Mouse (Mus musculus): ENCODE data around the gene Tmem269. TPM values are rescaled to one million over a fixed set of nuclear protein-coding genes. Genes with fewer than 3 reads are reported as not detected.

Tmem269 gene
- polyA plus RNA-seq, 1 experiment from 2014 or later = not detected

GRCm38 (mm10) chr4:119254012-119254618 is 36.1 kb upstream of the Tmem269 start:
- H3K4me1 ChIP-seq (ENCODE audit: control insufficient read depth, insufficient read depth, low read length) = no peaks in the 10 kb centered on the region
- no peaks in the 10 kb centered on the region for H3K36me3 ChIP-seq (ENCODE audit: control insufficient read depth, insufficient read depth, low read length)
- H3K4me3 ChIP-seq (ENCODE audit: low read depth, low read length) = no peak overlapping the region
- ATAC-seq (ENCODE audit: insufficient read depth, low FRiP score, low TSS enrichment) (peak; percentile 50; the same call in 1 of the 2 replicates), DNase-seq (ENCODE audit: low spot score) (no peak)
- no peak overlapping the region for H3K4me2 ChIP-seq (ENCODE audit: low read depth)
- 0 out of 2 replicates have a peak overlapping the region, but pooled peaks have one; percentile 3 for H3K9ac ChIP-seq (ENCODE audit: low read length)
- no peaks in the 10 kb centered on the region for H3K27me3 ChIP-seq (ENCODE audit: control insufficient read depth, insufficient read depth, low read length)
- no peak overlapping the region for H3K27ac ChIP-seq (ENCODE audit: low read depth, low read length)
- no peaks in the 10 kb centered on the region for H3K9me3 ChIP-seq (ENCODE audit: control insufficient read depth, low read length)
- WGBS = 44% methylated on average over 9 of the region's 9 CpGs

- Histone ChIP-seq H3K9ac (ENCODE audit: low read length) (no peak overlapping the region), H3K4me3 (ENCODE audit: low read depth, low read length) (no peak overlapping the region), H3K36me3 (ENCODE audit: control insufficient read depth, insufficient read depth, low read length) (peaks cover 2% of the 10 kb centered on the region; the same call in 1 of the 2 replicates), H3K4me2 (ENCODE audit: low read depth) (no peak overlapping the region), H3K27me3 (ENCODE audit: control insufficient read depth, insufficient read depth, low read length) (no peaks in the 10 kb centered on the region), H3K27ac (ENCODE audit: low read depth, low read length) (no peak overlapping the region), H3K9me3 (ENCODE audit: control insufficient read depth, low read length) (no peaks in the 10 kb centered on the region), H3K4me1 (ENCODE audit: control insufficient read depth, insufficient read depth, low read length) (peaks cover 4% of the 10 kb centered on the region; the same call in 1 of the 2 replicates)
- WGBS = 69% methylated on average over 7 of the region's 7 CpGs
- DNase-seq (ENCODE audit: low spot score) (no peak), ATAC-seq (ENCODE audit: insufficient read depth, low FRiP score, low TSS enrichment) (no peak)
These were observed 34.2 kb upstream of the Tmem269 start for GRCm38 (mm10) chr4:119252025-119252808.

GRCm38 (mm10) chr4:119248407-119248965 is 30.5 kb upstream of the Tmem269 start:
- Histone ChIP-seq H3K36me3 (ENCODE audit: control insufficient read depth, insufficient read depth, low read length) (peaks cover 2% of the 10 kb centered on the region; the same call in 1 of the 2 replicates), H3K9ac (ENCODE audit: low read length) (no peak overlapping the region), H3K4me2 (ENCODE audit: low read depth) (no peak overlapping the region), H3K27me3 (ENCODE audit: control insufficient read depth, insufficient read depth, low read length) (no peaks in the 10 kb centered on the region), H3K9me3 (ENCODE audit: control insufficient read depth, low read length) (no peaks in the 10 kb centered on the region), H3K27ac (ENCODE audit: low read depth, low read length) (no peak overlapping the region), H3K4me1 (ENCODE audit: control insufficient read depth, insufficient read depth, low read length) (peaks cover 4% of the 10 kb centered on the region; the same call in 1 of the 2 replicates), H3K4me3 (ENCODE audit: low read depth, low read length) (no peak overlapping the region)
- WGBS = 93% methylated on average over 11 of the region's 11 CpGs
- ATAC-seq (ENCODE audit: insufficient read depth, low FRiP score, low TSS enrichment) = no peak
- DNase-seq (ENCODE audit: low spot score) = no peak

- Histone ChIP-seq H3K4me2 (ENCODE audit: low read depth) (no peak overlapping the region), H3K9me3 (ENCODE audit: control insufficient read depth, low read length) (no peaks in the 10 kb centered on the region), H3K36me3 (ENCODE audit: control insufficient read depth, insufficient read depth, low read length) (peaks cover 2% of the 10 kb centered on the region; the same call in 1 of the 2 replicates), H3K4me3 (ENCODE audit: low read depth, low read length) (no peak overlapping the region), H3K27me3 (ENCODE audit: control insufficient read depth, insufficient read depth, low read length) (no peaks in the 10 kb centered on the region), H3K27ac (ENCODE audit: low read depth, low read length) (no peak overlapping the region), H3K4me1 (ENCODE audit: control insufficient read depth, insufficient read depth, low read length) (peaks cover 4% of the 10 kb centered on the region; the same call in 1 of the 2 replicates), H3K9ac (ENCODE audit: low read length) (no peak overlapping the region)
- WGBS = 37% methylated on average over 13 of the region's 13 CpGs
- DNase-seq (ENCODE audit: low spot score) = peak; percentile 78
- ATAC-seq (ENCODE audit: insufficient read depth, low FRiP score, low TSS enrichment) = peak; percentile 68
These were observed 29.6 kb upstream of the Tmem269 start for GRCm38 (mm10) chr4:119247462-119248235.

- Histone ChIP-seq H3K9me3 (ENCODE audit: control insufficient read depth, low read length) (no peaks in the 10 kb centered on the region), H3K27me3 (ENCODE audit: control insufficient read depth, insufficient read depth, low read length) (no peaks in the 10 kb centered on the region), H3K36me3 (ENCODE audit: control insufficient read depth, insufficient read depth, low read length) (peaks cover 8% of the 10 kb centered on the region), H3K4me3 (ENCODE audit: low read depth, low read length) (no peak overlapping the region), H3K27ac (ENCODE audit: low read depth, low read length) (no peak overlapping the region), H3K4me1 (ENCODE audit: control insufficient read depth, insufficient read depth, low read length) (peaks cover 4% of the 10 kb centered on the region; the same call in 1 of the 2 replicates), H3K4me2 (ENCODE audit: low read depth) (no peak overlapping the region), H3K9ac (ENCODE audit: low read length) (no peak overlapping the region)
- ATAC-seq (ENCODE audit: insufficient read depth, low FRiP score, low TSS enrichment) (no peak), DNase-seq (ENCODE audit: low spot score) (no peak)
- 85% methylated on average over 14 of the region's 14 CpGs for WGBS
These were observed 28.7 kb upstream of the Tmem269 start for GRCm38 (mm10) chr4:119246688-119247225.

- Histone ChIP-seq H3K4me1 (ENCODE audit: control insufficient read depth, insufficient read depth, low read length) (peaks cover 4% of the 10 kb centered on the region; the same call in 1 of the 2 replicates), H3K27ac (ENCODE audit: low read depth, low read length) (no peak overlapping the region), H3K4me3 (ENCODE audit: low read depth, low read length) (no peak overlapping the region), H3K36me3 (ENCODE audit: control insufficient read depth, insufficient read depth, low read length) (peaks cover 8% of the 10 kb centered on the region), H3K9ac (ENCODE audit: low read length) (no peak overlapping the region), H3K27me3 (ENCODE audit: control insufficient read depth, insufficient read depth, low read length) (no peaks in the 10 kb centered on the region), H3K4me2 (ENCODE audit: low read depth) (no peak overlapping the region), H3K9me3 (ENCODE audit: control insufficient read depth, low read length) (no peaks in the 10 kb centered on the region)
- DNase-seq (ENCODE audit: low spot score) = no peak
- no peak for ATAC-seq (ENCODE audit: insufficient read depth, low FRiP score, low TSS enrichment)
- WGBS = 84% methylated on average over 9 of the region's 9 CpGs
These were observed 27.9 kb upstream of the Tmem269 start for GRCm38 (mm10) chr4:119245961-119246360.

- H3K4me1 ChIP-seq (ENCODE audit: control insufficient read depth, insufficient read depth, low read length) = peaks cover 4% of the 10 kb centered on the region; the same call in 1 of the 2 replicates
- no peak overlapping the region for H3K4me2 ChIP-seq (ENCODE audit: low read depth)
- H3K4me3 ChIP-seq (ENCODE audit: low read depth, low read length) = no peak overlapping the region
- H3K9me3 ChIP-seq (ENCODE audit: control insufficient read depth, low read length) = no peaks in the 10 kb centered on the region
- H3K9ac ChIP-seq (ENCODE audit: low read length) = no peak overlapping the region
- peaks cover 8% of the 10 kb centered on the region for H3K36me3 ChIP-seq (ENCODE audit: control insufficient read depth, insufficient read depth, low read length)
- WGBS = 89% methylated on average over 7 of the region's 7 CpGs
- H3K27me3 ChIP-seq (ENCODE audit: control insufficient read depth, insufficient read depth, low read length) = no peaks in the 10 kb centered on the region
- no peak for ATAC-seq (ENCODE audit: insufficient read depth, low FRiP score, low TSS enrichment)
- DNase-seq (ENCODE audit: low spot score) = no peak
- H3K27ac ChIP-seq (ENCODE audit: low read depth, low read length) = no peak overlapping the region
These were observed 27.5 kb upstream of the Tmem269 start for GRCm38 (mm10) chr4:119245556-119245955.
